Mouse (Mus musculus) cerebellum, adult 2 months (tissue): ENCODE measurements around the gene Sult6b1. TPM values are rescaled to one million over a fixed set of nuclear protein-coding genes. Genes with fewer than 3 reads are reported as not detected.

ENCODE experiments used
- DNase-seq, 2 experiments: peaks; one replicate each; pipeline ENCODE4 v3.0.0; 2021
- H3K27ac ChIP-seq: fragments of 200-500 bp; 2 replicates; pipeline ENCODE4 v1.5.1; 2012; ENCODE audit warnings: low read length, control low read depth, inconsistent platforms; ENCODE audit not compliant: insufficient read depth
- H3K27me3 ChIP-seq: fragments of 200-500 bp; 2 replicates; pipeline ENCODE4 v1.6.1; 2012; ENCODE audit warnings: inconsistent platforms, mild to moderate bottlenecking, low read length, moderate library complexity; ENCODE audit not compliant: control insufficient read depth, insufficient read depth
- H3K4me1 ChIP-seq: fragments of 200-500 bp; 2 replicates; pipeline ENCODE4 v1.6.1; 2011; ENCODE audit warnings: low read length; ENCODE audit not compliant: control insufficient read depth, insufficient read depth
- H3K4me3 ChIP-seq: fragments of 200-500 bp; replicated peaks from 2 replicates; pipeline ENCODE3; 2011; ENCODE audit warnings: mild to moderate bottlenecking, low read depth, low read length, control low read depth; ENCODE audit not compliant: insufficient read depth
- CTCF ChIP-seq: fragments of 200-500 bp; IDR thresholded peaks from 2 replicates; pipeline ENCODE4 v1.5.1; 2011; ENCODE audit warnings: low read depth, mild to moderate bottlenecking, control low read depth, low read length, moderate library complexity, borderline replicate concordance; ENCODE audit not compliant: insufficient read depth
- POLR2A ChIP-seq: fragments of 200-500 bp; IDR thresholded peaks from 2 replicates; pipeline ENCODE4 v1.6.1; 2011; ENCODE audit warnings: low read length, control low read depth, borderline replicate concordance; ENCODE audit not compliant: insufficient read depth
- WGBS: fragments of 180-500 bp; shearing (Covaris S2); methylation state at CpG from one replicate; pipeline ENCODE4 v1.1.7; 2018; 5-methylcytosine and 5-hydroxymethylcytosine counted together
- polyA plus RNA-seq: library from polyadenylated mRNA; depleted of rRNA; stranded (reverse); fragments of >200 nt; gene quantifications from 2 replicates; pipeline ENCODE4 v1.2.3, GENCODE M21; 2012

The Sult6b1 gene
- polyA plus RNA-seq, 1 experiment = 0.20 TPM

DNA sequence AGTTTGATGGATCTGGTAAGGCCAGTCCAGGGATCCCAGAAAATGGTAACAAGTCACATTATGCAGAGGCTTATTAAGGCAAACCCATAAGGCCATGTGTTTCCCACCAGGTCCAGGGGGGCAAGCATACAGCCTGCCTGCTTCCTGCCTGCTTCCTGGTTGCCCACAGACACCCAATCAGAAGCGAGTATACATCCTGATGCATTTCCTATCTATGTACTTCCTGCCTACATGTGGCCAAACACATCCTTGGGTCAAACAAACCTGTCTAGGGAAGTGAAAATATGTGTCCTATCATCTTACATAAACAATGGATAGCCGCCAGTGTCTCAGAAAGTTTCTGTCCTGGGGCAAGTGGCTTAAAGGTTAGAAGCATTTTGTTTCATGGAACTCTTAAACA lies 3.6 kb downstream of the Sult6b1 start:
- TF ChIP-seq CTCF = no peak
- no peak for TF ChIP-seq POLR2A
- H3K27me3 ChIP-seq = no peaks in the 10 kb centered on the region
- 86% methylated on average over 2 of the region's 2 CpGs for WGBS
- DNase-seq = no peak
- no peak overlapping the region for H3K4me3 ChIP-seq
- H3K4me1 ChIP-seq = no peaks in the 10 kb centered on the region
- H3K27ac ChIP-seq = no peak overlapping the region

DNA sequence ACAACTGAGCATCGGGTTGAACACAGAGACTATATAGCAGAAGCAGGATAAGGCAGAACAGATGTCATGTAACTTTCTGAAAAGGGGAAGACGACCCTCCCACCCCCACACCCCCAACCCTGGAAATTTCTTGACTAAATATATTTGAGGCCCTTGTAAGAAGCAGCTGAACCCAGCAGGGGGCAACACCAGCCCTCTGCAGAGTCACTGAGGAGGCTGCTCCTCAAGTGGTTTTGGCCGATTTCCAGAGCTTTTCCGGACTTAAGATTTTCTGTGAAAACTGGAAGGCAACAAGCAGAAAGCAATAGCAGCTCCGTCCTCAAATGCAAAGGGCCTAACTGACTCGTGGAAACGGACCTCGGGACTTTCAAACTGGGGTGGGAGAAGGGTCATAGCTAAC lies 11.4 kb downstream of the Sult6b1 start:
- no peak overlapping the region for H3K4me3 ChIP-seq
- H3K4me1 ChIP-seq = no peaks in the 10 kb centered on the region
- TF ChIP-seq CTCF (no peak), POLR2A (no peak)
- H3K27me3 ChIP-seq = no peaks in the 10 kb centered on the region
- WGBS = 3% methylated on average over 8 of the region's 8 CpGs
- DNase-seq = peak in 1 of 2 experiments; percentile 14
- no peak overlapping the region for H3K27ac ChIP-seq

DNA sequence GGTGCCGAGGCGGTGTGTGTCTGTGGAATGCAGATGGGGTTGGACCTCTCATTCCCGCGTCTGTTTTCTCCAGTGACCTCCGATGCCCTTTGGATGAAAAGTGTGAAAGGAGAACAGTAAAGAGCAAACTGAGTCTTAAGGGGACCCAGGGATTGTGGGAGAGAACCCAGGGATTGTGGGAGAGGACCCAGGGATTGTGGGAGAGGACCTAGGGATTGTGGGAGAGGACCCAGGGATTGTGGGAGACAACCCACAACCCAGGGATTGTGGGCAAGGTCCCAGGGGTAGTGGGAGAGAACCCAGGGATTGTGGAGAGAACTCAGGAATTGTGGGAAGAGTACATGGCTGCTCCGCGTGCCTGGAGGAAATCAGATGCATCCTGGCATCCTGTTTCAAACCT lies 11.8 kb downstream of the Sult6b1 start:
- no peak for DNase-seq
- TF ChIP-seq CTCF (no peak), POLR2A (no peak)
- no peaks in the 10 kb centered on the region for H3K4me1 ChIP-seq
- H3K27ac ChIP-seq = no peak overlapping the region
- no peaks in the 10 kb centered on the region for H3K27me3 ChIP-seq
- no peak overlapping the region for H3K4me3 ChIP-seq
- 66% methylated on average over 7 of the region's 7 CpGs for WGBS

DNA sequence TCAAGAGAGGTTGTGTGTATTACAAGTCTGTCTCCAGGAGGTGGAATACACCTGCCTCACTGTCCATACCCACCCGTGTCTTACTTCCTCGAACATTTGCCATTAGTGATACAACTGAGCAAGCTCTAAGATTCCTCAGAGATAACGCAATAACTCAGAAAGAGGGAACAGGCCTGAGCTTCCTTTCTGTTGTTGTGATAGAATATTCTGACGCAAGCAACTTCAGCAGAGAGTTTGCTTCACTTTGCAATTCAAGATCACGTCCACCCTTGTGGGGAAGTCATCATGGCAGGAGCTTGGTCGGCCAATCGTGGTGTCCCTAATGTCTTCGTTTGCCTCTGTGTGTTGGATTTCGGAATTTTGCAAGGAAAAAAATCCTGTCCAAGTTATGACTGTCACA lies 15.8 kb downstream of the Sult6b1 start:
- DNase-seq = no peak
- Histone ChIP-seq H3K4me1 (no peaks in the 10 kb centered on the region; the same call in 1 of the 2 replicates), H3K27ac (no peak overlapping the region), H3K27me3 (no peaks in the 10 kb centered on the region), H3K4me3 (no peak overlapping the region)
- TF ChIP-seq CTCF = no peak
- TF ChIP-seq POLR2A = no peak
- WGBS = 76% methylated on average over 9 of the region's 9 CpGs

DNA sequence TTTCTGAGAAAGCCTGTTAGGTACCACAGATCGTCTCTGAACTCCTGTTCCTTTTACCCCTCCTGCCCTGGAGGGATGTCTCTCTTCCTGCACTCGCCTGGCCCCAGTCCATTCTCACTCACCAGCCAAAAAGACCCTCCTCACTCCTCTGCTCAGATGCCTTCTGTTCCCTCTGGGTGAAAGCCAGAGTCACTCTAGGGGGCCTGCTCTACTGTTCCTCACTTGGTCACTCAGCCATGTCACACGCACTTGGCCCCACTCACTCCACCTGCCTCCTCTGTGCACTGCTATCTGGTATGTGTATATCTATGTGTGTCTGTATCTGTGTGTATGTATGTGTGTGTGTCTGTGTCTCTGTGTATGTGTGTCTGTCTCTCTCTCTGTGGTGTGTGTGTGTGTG lies 17.6 kb downstream of the Sult6b1 start:
- Histone ChIP-seq H3K27ac (no peak overlapping the region), H3K27me3 (no peaks in the 10 kb centered on the region), H3K4me3 (no peak overlapping the region), H3K4me1 (no peaks in the 10 kb centered on the region; the same call in 1 of the 2 replicates)
- no peak for TF ChIP-seq POLR2A
- no peak for TF ChIP-seq CTCF
- WGBS = 13% methylated on average over 3 of the region's 3 CpGs
- peak; percentile 36 for DNase-seq

DNA sequence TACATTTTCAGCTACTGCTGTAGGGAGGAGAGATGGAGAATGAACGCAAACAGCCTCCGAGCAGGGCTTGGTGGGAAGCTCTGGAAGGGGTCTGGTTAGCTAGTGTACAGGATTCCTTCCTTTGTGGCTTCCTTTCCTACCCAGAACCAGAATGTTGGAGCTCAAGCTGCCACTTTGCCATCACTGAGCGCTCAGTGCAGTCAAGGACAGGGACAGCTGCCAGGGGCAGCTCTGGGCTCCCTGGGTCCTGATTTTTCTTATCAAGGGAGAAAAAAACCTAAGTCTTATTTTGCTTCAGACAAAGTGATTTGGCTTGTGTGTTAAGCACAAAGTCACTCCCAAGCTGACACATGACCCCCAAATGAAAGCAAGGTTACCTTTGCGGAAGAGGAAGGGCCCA lies 18.2 kb downstream of the Sult6b1 start:
- H3K4me3 ChIP-seq = no peak overlapping the region
- TF ChIP-seq CTCF = no peak
- no peak for TF ChIP-seq POLR2A
- DNase-seq = peak in 1 of 2 experiments; percentile 8
- H3K4me1 ChIP-seq = no peaks in the 10 kb centered on the region; the same call in 1 of the 2 replicates
- no peaks in the 10 kb centered on the region for H3K27me3 ChIP-seq
- H3K27ac ChIP-seq = no peak overlapping the region
- 30% methylated on average over 4 of the region's 4 CpGs for WGBS

DNA sequence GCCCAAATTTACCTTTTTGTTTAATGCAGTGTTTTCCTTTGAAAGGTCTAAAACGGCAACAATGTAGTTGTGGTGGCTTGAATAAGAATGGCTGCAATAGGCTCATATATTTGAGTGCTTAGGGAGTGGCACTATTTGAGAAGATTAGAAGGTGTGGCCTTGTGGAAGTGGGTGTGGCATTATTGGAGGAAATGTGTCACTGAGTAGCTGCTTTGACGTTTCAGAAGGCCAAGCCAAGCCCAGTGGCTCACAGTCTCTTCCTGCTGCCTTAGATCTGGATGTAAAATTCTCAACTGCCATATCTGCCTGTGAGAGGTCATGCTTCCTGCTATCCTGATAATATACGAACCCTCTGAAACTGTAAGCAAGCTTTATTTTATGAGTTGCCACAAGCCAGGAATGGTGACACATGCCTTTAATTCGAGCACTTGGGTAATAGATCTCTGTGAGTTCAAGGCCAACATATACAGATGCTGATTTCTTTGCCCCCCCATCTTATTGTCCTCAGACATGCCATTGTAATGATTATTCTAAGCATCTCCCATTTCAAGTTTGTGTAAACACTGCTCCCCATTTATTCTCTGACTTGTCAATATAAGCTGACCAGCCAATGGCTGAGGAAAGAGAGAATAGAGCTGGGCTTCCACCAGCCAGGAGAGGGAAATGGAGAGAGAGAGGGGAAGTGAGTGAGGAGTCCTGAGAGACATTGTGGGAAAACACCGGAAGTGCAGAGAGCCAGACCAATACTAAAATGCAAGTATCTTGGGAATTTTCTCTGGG lies 21.3 kb downstream of the Sult6b1 start:
- TF ChIP-seq CTCF = no peak
- 82% methylated on average over 5 of the region's 5 CpGs for WGBS
- Histone ChIP-seq H3K4me1 (no peaks in the 10 kb centered on the region; the same call in none of the 2 replicates), H3K27me3 (no peaks in the 10 kb centered on the region), H3K27ac (no peak overlapping the region), H3K4me3 (no peak overlapping the region)
- DNase-seq = no peak

DNA sequence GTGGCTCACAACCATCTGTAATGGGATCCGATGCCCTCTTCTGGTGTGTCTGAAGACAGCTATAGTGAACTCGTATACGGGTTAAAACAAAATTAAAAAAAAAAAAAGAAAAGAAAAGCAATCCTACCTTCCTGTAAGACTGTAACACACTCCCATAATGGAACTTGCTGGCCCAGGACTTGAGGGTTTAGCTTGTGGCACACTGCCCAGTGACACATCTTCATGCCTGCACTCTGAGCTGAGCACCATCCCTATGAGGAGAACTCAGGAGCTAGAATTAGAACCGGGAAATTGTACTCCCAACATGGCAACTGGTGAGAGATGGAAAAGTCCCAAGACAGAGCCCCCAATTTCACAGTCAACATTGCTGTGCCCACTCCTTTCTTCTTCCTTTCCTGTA lies 23.5 kb downstream of the Sult6b1 start:
- Histone ChIP-seq H3K4me3 (no peak overlapping the region), H3K4me1 (no peaks in the 10 kb centered on the region; the same call in 1 of the 2 replicates), H3K27me3 (no peaks in the 10 kb centered on the region), H3K27ac (no peak overlapping the region)
- WGBS = 82% methylated on average over 4 of the region's 4 CpGs
- no peak for TF ChIP-seq CTCF
- no peak for TF ChIP-seq POLR2A
- DNase-seq = no peak
